Mouse (Mus musculus) B cell, adult 2 months (primary cell): ENCODE data around the gene Gm3020.
"Not testable (repeated sequence)": the region's sequence is repeated elsewhere in the genome, so short reads cannot be mapped to it uniquely, and the experiment has no call there.

Experiments
- DNase-seq, 2 experiments: peaks; one replicate each; pipeline ENCODE4 v3.0.0; 2022

The Gm3020 gene

GRCm38 (mm10) chr14:3651730-3652129 lies at the start of gene Gm3020:
Gm3020 (plus strand) TSS chr14:3652030.
- DNase-seq = not testable (repeated sequence)

GRCm38 (mm10) chr14:3634212-3634611 lies 17.6 kb upstream of the Gm3020 start, which contains the start of gene Gm3012:
Gm3012 (plus strand) TSS chr14:3634512.
- DNase-seq = not testable (repeated sequence)

- not testable (repeated sequence) for DNase-seq
These were observed 36.7 kb downstream of the Gm3020 start, which contains the start of gene Gm3043 for GRCm38 (mm10) chr14:3688483-3688882. Gm3043 (plus strand) TSS chr14:3688783.
